Mouse (Mus musculus): Measurements from ENCODE around the gene Irs3.
A peak's percentile ranks its signal among the peaks of the same experiment; 100 is the strongest.

The Irs3 gene

GRCm38 (mm10) chr5:137645652-137646091 is at the start of gene Irs3:
Gene Irs3 (minus strand): TSS chr5:137645714.
- DNase-seq (ENCODE audit: low read depth, low spot score) = no peak

- no peak for DNase-seq (ENCODE audit: low read depth, low spot score)
These were observed 49.3 kb upstream of the Irs3 start for GRCm38 (mm10) chr5:137694796-137695195.

GRCm38 (mm10) chr5:137691881-137692280 is 46.4 kb upstream of the Irs3 start:
- no peak for DNase-seq (ENCODE audit: low read depth, low spot score)

- DNase-seq (ENCODE audit: low read depth, low spot score) = no peak
These were observed 45.0 kb upstream of the Irs3 start for GRCm38 (mm10) chr5:137690531-137690930.

GRCm38 (mm10) chr5:137689974-137690373 is 44.5 kb upstream of the Irs3 start:
- DNase-seq (ENCODE audit: low read depth, low spot score) = no peak

GRCm38 (mm10) chr5:137686127-137686790 is 40.7 kb upstream of the Irs3 start:
- DNase-seq (ENCODE audit: low read depth, low spot score) = peak; percentile 41

GRCm38 (mm10) chr5:137685653-137686052 is 40.1 kb upstream of the Irs3 start:
- no peak for DNase-seq (ENCODE audit: low read depth, low spot score)

GRCm38 (mm10) chr5:137684294-137685123 is 39.0 kb upstream of the Irs3 start, which contains the start of gene Agfg2:
Gene Agfg2 (minus strand): TSS chr5:137684726.
- peak; percentile 100 for DNase-seq (ENCODE audit: low read depth, low spot score)

GRCm38 (mm10) chr5:137683388-137684293 is 38.1 kb upstream of the Irs3 start:
- peak; percentile 77 for DNase-seq (ENCODE audit: low read depth, low spot score)

- DNase-seq (ENCODE audit: low read depth, low spot score) = no peak
These were observed 37.0 kb upstream of the Irs3 start for GRCm38 (mm10) chr5:137682526-137682925.

GRCm38 (mm10) chr5:137679726-137680125 is 34.2 kb upstream of the Irs3 start:
- no peak for DNase-seq (ENCODE audit: low read depth, low spot score)

- DNase-seq (ENCODE audit: low read depth, low spot score) = no peak
These were observed 33.2 kb upstream of the Irs3 start for GRCm38 (mm10) chr5:137678736-137679135.

- no peak for DNase-seq (ENCODE audit: low read depth, low spot score)
These were observed 32.3 kb upstream of the Irs3 start for GRCm38 (mm10) chr5:137677859-137678258.

GRCm38 (mm10) chr5:137674786-137675185 is 29.3 kb upstream of the Irs3 start:
- DNase-seq (ENCODE audit: low read depth, low spot score) = no peak

GRCm38 (mm10) chr5:137673015-137673414 is 27.5 kb upstream of the Irs3 start:
- DNase-seq (ENCODE audit: low read depth, low spot score) = no peak

- DNase-seq (ENCODE audit: low read depth, low spot score) = no peak
These were observed 26.8 kb upstream of the Irs3 start for GRCm38 (mm10) chr5:137672361-137672760.

GRCm38 (mm10) chr5:137671443-137672240 is 26.1 kb upstream of the Irs3 start:
- DNase-seq (ENCODE audit: low read depth, low spot score) = peak; percentile 35

- no peak for DNase-seq (ENCODE audit: low read depth, low spot score)
These were observed 24.7 kb upstream of the Irs3 start for GRCm38 (mm10) chr5:137670240-137670639.

- DNase-seq (ENCODE audit: low read depth, low spot score) = no peak
These were observed 23.5 kb upstream of the Irs3 start for GRCm38 (mm10) chr5:137668971-137669370.

GRCm38 (mm10) chr5:137663057-137663456 is 17.5 kb upstream of the Irs3 start:
- no peak for DNase-seq (ENCODE audit: low read depth, low spot score)

Data from A20 (cell line).